Mouse (Mus musculus) cerebellum, adult 8-10 months (tissue): ENCODE results near the gene Dnajc25.

ENCODE experiments used
- DNase-seq: peaks from one replicate; pipeline ENCODE4 v3.0.0; 2022

Gene Dnajc25

GRCm38 (mm10) chr4:58994762-58995161 lies at the start of gene Dnajc25:
Gene Dnajc25, plus strand, starts transcription at chr4:58995062.
- no peak for DNase-seq

GRCm38 (mm10) chr4:58948391-58948790 lies 46.5 kb upstream of the Dnajc25 start:
- DNase-seq = no peak

DNA sequence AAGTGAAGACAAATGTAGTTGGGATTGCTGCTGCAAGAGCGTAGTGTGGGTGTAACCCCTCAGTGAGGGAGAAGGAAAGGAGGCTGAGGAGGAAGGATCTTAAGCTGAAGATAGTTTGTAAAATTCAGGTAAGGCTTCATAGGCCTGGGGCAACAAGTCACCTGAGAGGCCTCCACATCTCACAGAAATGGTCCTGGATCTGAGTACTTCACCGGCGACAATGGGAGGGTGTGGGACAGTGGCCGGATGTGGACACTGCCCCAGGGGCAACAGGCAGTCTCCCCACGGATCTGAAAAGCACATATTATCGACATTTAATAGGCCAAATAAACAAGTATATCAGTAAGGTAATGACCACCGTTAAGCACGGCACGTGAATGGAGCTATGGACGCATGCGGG lies 42.2 kb upstream of the Dnajc25 start:
- no peak for DNase-seq

DNA sequence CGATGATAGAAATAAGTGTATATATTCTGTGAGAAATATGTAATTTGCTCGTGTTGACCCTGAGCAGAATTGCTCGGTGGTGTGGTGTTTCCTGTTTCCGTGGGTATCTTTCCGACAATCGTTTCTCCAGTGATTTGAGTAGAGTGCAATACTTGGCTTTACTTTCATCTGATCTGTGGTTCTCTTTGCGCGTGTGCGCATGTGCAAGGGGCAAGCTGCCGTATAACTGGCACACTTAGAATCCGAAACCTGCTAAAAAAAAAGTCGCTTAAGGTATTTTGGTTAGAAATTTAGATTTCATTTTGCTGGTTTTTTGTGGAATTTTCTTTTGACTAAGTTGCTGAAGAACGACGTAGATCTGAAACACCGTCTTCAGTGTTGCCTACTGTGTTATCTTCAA lies 33.1 kb upstream of the Dnajc25 start:
- no peak for DNase-seq

- DNase-seq = no peak
These were observed 31.6 kb upstream of the Dnajc25 start for GRCm38 (mm10) chr4:58963271-58963670.

DNA sequence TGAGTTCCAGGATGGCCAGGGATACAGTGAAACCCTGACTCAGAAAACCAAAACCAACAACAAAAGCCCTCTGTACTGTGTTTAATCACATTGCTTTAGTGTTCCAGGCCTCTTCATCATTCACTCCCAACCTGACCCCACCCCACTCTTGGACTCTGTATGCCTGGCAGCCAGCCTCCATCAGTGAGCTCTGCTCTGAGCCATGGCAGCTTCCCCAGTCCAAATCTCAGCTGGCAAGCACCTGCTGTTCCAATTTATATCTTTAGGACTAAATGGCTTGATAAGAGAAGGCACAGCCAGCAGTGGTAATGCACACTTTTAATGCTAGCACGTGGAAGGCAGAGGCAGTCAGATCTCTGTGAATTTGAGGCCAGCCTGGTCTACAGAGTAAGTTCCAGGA lies 29.7 kb upstream of the Dnajc25 start:
- DNase-seq = no peak

GRCm38 (mm10) chr4:58970678-58971077 lies 24.2 kb upstream of the Dnajc25 start:
- no peak for DNase-seq

- DNase-seq = no peak
These were observed 19.2 kb upstream of the Dnajc25 start for GRCm38 (mm10) chr4:58975711-58976110.

DNA sequence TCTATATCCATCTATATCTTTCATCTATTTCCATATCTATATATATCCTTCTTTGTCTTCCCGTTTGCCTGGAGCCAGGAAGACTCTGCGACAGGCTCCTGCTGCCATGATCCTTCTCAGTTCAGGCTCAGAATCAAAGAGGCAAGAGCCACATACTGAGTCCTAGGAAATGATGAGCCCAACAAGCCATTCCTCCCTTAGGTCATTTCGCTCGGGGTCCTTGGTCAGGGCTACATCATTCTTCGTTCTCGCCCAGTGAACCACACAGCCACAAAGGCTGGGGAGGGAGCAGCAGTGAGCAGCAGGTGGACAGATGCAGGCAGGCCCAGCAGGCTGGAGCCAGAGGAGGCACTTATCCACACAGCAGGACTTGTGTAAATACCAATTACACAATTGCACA lies 13.4 kb upstream of the Dnajc25 start:
- DNase-seq = no peak

GRCm38 (mm10) chr4:58982806-58983205 lies 12.1 kb upstream of the Dnajc25 start:
- DNase-seq = no peak

- DNase-seq = peak; percentile 74
These were observed 9.7 kb upstream of the Dnajc25 start for GRCm38 (mm10) chr4:58985157-58985648.

DNA sequence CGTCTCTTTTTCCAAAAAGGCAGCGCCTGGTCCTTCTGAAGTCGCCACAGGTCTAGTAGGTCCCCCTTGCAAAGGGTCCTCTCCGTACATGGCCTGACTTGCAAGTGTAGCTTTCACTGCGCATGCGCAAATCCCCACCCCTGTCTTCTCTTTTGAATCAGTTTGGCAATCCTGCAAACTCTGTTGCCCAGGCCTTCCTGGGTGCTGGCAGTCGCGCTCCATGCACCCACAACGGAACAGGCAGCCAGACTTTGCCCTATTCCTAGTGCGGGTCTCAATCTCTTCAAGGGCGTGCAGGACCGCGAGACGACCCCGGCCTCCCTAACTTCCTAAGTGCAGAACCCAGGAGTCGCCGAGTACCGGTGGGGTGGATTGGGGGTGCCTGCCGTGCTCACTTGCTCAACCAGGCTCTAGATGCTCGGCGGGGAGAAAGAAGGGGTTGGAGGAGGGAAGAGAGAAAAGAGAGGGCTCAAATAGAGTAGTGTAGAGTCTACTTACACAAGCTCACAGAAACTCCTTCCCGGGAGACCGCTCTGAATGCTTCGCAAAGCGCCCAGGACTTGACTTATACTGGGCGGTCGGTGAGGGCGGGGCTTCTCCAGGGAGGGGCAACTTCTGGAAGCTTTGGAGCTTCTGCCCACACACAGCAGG lies 8.2 kb upstream of the Dnajc25 start, which contains the start of gene Ptgr1:
Ptgr1 (minus strand) TSS at position 580 of the 651 bp plus-strand sequence.
- DNase-seq = peak; percentile 60

DNA sequence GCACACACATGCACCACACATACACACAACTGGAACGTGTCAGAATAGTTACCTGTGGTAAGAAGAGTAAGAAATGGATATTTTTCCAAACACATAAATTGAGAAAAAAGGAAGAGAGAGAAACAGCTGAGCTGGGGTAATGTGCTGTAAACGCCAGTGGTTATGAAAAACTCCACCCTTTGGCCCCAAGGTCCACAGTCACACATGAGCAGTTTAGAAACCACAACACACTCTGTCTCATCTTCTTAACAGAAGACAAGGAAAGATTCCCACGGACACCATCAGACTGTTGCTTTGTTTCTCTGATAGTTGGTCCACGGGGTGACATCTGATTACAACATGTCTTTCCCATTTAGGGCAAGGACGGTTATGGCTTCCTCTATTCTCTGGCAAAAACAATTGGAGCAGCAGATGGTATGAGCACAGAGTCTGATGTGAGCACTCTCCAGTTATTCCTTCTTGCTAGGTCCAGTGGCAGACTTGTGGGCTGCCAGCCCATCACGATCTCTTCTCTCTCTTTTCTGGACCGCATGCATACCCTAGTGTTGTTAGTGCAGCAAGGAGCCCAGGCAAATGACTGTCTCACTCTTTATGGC lies 5.5 kb upstream of the Dnajc25 start:
- DNase-seq = no peak

DNA sequence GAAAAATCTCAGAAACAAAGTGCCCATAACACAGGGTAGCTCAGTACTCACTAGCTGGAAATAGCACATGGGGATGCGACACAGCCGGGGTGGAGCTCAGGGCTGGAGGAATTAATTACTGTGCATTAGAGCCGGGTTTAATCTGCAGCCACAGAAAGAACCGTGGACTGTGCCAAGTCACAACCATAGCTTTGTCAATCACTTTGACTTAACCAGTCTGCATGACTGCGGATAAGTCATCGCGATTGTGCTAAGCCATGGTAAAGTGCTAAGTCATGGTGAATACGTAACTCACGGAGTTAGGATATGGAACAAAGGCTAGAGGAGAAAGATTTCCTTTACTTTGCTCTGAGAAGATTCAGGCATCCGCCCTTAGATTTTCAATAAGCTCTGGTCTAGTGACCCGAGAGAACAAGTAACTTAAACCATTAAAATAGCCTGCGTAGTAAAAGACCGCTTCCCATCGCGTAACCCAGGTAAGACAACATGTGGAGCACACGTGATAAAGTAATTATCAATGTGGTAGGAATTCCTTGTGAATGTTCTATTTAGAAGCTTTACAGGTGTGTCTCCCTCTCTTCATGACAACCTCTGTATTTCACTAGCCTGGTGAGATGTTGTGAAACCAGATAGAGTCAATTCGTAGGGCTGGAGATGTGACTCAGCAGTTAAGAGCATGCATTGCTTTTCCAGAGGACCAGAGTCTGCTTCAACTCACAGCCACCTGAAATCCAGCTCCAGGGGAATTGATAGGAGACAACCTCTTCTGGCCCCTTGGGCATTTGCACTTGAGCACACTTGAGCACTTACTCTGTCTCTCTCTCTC lies 4.0 kb upstream of the Dnajc25 start:
- DNase-seq = no peak

DNA sequence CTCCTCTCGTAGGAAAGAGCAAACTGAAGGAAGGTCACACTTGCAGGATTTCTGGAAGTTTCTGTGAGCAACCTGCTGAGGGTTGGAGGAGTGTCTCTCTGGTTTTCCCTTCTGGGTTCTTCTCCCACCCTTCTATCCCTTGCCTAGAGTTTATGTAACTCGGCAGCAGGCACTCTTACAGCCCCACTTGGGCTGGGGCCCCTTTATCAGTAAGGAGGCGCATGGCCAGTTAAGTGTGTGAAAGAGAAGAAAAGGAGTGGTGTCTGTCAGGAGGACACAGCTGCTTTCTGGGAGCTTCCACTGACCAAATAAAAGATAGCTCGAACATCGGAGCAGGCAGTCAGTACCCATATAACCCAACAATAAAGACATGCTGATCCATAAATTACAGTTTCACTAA lies 2.7 kb upstream of the Dnajc25 start:
- DNase-seq = no peak

- no peak for DNase-seq
These were observed 410 bp downstream of the Dnajc25 start for GRCm38 (mm10) chr4:58995251-58995693.

DNA sequence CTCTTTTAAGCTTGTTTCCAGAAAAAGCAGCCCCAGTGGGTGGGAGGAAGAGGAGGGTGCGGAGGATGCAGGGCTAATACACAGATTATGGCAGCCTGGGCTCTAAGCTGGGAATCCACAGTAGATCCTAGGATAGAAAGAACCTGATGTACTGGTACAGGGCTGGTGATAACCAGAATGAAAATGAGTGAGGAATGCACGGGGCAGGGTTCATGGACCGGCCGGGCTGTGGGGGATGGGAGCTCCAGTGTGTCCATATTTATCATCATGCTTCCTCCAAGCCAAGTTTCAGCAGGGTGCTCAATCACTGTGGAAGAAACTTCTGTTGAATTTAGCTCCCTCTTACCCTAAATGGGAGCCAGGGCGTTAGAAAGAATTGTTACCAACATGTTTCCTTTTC lies 2.2 kb downstream of the Dnajc25 start:
- no peak for DNase-seq

- no peak for DNase-seq
These were observed 3.8 kb downstream of the Dnajc25 start for GRCm38 (mm10) chr4:58998688-58999087.

DNA sequence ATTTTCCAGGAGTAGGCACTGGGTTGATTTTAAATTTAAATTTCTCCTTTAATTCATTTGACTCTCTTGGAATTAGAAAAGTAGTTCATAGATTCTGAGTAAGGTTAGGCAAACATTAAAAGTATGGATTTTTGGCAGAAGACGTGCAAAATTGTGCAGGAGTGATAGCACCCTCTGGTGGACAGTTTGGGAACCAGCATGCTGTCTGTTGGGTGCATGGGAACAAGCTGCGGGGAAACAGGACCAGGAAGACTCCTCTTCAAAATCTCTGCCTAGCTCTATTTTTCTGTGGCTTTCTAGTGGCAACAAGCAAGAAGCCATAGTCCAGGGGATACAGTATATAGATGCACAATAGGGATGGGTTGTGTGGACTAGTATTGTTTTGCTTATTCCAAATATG lies 4.8 kb downstream of the Dnajc25 start:
- peak; percentile 72 for DNase-seq

- DNase-seq = no peak
These were observed 5.8 kb downstream of the Dnajc25 start for GRCm38 (mm10) chr4:59000614-59001013.

DNA sequence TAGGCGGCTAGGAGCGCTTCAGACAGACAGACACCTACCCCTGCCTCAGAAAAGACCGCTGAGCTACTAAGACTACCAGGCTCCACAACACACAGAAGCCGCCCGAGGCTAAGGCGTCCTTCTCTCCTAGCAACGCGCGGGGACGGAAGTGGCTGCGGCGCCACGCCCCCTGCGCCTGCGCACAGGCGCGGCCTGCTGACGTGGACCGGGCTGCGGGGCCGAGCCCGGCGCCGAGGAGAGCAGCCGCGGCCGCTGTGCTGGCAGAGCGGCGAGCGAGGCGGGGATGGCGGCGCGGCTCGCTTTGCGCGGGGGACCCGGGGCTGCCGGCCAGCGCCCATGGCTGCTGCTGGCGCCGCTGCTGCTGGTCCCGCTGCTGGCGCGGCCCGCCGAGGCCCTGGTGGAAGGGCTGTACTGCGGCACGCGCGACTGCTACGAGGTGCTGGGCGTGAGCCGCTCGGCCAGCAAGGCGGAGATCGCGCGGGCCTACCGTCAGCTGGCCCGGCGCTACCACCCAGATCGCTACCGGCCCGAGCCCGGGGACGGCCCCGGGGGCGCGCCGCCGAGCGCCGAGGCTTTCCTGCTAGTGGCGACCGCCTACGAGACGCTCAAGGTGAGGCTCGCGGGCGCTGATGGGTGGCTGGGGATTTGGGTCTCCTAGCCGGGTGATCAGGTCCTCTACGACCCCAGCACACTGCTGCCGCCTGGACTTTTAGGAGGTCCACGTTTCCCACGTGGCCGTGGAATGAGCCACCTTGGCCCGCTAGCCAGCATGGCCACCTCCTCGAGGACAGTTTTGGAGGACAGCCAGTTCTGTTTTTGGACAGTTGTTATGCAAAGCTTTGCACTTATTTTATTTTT lies 8.3 kb downstream of the Dnajc25 start, which contains the start of gene Gm20503:
Gm20503 (plus strand) TSS at position 263 of the 858 bp plus-strand sequence.
- peak; percentile 88 for DNase-seq

DNA sequence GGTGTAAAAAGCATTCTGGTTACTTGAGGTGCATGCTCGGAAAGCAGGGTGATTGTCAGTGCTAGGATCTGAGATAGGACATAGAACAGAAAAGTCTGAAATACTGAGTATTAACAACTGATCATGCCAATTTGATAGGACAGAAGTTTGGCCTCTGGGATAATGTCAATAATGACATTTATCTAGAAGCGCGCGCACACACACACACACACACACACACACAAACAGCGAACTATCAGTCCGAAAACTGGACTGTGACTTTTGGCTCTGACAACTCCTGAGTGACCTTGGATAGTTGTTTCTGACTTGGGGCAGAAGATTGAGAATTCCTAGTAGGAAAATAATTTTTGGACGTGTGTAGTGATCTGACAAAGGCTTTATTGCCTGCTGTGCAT lies 8.9 kb downstream of the Dnajc25 start:
- DNase-seq = no peak

- DNase-seq = no peak
These were observed 11.3 kb downstream of the Dnajc25 start for GRCm38 (mm10) chr4:59006211-59006610.
